Mouse (Mus musculus): ENCODE measurements around the gene Trpm3. TPM values are rescaled to one million over a fixed set of nuclear protein-coding genes. Genes with fewer than 3 reads are reported as not detected.

Trpm3 gene
- polyA plus RNA-seq, 1 experiment from 2014 or later = 4.5 TPM

DNA sequence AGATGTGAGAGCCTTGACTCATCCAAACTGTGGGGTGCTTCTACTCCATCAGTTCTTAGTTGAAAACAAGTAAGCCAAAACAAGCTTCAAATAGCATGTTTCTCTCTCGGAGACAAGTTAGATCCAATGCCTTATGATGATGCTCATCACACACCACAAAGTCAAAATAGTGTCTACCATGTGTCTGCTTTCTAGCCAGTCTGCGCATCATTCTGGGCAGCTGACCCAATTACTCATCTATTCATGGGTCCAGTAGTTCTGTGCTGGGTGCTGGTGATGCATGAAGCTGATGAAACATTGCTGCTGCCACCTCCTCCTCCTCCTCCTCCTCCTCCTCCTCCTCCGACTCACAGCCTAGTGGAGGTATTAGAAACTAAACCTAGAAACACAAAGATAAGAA lies 813.6 kb downstream of the Trpm3 start:
- Histone ChIP-seq H3K4me1 (no peaks in the 10 kb centered on the region), H3K27me3 (no peaks in the 10 kb centered on the region), H3K9me3 (no peaks in the 10 kb centered on the region), H3K9ac (no peak overlapping the region), H3K36me3 (no peaks in the 10 kb centered on the region), H3K4me2 (no peak overlapping the region), H3K4me3 (no peak overlapping the region), H3K27ac (no peak overlapping the region)
- no peak for ATAC-seq (ENCODE audit: insufficient number of reproducible peaks, low FRiP score, low TSS enrichment, low read depth)
- WGBS = 93% methylated on average over 3 of the region's 3 CpGs

DNA sequence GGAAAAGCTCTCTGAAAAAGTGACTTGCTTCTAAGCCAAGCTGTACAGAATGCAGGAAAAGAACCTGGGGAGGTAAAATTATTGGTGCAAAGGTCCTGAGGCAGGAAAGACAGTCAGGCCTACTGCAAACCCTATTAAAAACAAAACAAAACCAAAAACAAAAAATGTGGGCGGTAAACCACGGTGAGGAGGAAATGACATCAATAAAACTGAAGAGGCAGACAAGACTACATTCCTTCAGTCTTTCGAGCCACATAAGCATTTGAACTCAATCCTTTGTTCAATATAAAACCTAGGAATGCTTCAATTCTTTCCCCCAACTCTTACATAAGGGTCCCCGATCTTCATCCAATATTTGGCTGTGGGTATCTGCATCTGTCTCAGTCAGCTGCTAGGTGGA lies 814.3 kb downstream of the Trpm3 start:
- no peaks in the 10 kb centered on the region for H3K36me3 ChIP-seq
- ATAC-seq (ENCODE audit: insufficient number of reproducible peaks, low FRiP score, low TSS enrichment, low read depth) = no peak
- no peaks in the 10 kb centered on the region for H3K4me1 ChIP-seq
- H3K27ac ChIP-seq = no peak overlapping the region
- no peaks in the 10 kb centered on the region for H3K9me3 ChIP-seq
- H3K4me2 ChIP-seq = no peak overlapping the region
- no peak overlapping the region for H3K4me3 ChIP-seq
- H3K9ac ChIP-seq = no peak overlapping the region
- no peaks in the 10 kb centered on the region for H3K27me3 ChIP-seq
- WGBS = 63% methylated on average over 4 of the region's 4 CpGs

DNA sequence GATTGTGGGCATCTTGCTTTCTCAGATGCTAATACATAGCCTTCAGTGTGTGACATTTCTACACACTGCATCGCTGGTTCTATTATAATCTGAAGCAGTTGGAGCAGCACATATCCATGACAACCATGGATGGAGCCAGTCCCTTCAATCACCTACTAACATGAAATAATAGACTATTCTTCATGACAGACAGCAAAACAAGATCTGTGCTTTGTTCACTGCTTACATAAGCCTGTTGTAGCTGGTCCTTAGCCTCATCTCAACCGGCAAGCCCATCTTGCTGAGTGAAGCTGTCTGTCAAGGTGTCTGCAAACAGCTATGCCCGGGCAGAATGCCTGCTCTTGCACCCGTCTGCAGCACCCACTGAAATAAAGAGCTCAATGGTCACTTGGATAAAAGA lies 819.6 kb downstream of the Trpm3 start:
- WGBS = 81% methylated on average over 4 of the region's 4 CpGs
- no peak overlapping the region for H3K4me2 ChIP-seq
- no peaks in the 10 kb centered on the region for H3K36me3 ChIP-seq
- ATAC-seq (ENCODE audit: insufficient number of reproducible peaks, low FRiP score, low TSS enrichment, low read depth) = no peak
- no peaks in the 10 kb centered on the region for H3K9me3 ChIP-seq
- no peak overlapping the region for H3K9ac ChIP-seq
- H3K27me3 ChIP-seq = no peaks in the 10 kb centered on the region
- no peak overlapping the region for H3K27ac ChIP-seq
- H3K4me1 ChIP-seq = 0 out of 2 replicates have a peak, but pooled peaks cover 3% of the 10 kb centered on the region
- no peak overlapping the region for H3K4me3 ChIP-seq

DNA sequence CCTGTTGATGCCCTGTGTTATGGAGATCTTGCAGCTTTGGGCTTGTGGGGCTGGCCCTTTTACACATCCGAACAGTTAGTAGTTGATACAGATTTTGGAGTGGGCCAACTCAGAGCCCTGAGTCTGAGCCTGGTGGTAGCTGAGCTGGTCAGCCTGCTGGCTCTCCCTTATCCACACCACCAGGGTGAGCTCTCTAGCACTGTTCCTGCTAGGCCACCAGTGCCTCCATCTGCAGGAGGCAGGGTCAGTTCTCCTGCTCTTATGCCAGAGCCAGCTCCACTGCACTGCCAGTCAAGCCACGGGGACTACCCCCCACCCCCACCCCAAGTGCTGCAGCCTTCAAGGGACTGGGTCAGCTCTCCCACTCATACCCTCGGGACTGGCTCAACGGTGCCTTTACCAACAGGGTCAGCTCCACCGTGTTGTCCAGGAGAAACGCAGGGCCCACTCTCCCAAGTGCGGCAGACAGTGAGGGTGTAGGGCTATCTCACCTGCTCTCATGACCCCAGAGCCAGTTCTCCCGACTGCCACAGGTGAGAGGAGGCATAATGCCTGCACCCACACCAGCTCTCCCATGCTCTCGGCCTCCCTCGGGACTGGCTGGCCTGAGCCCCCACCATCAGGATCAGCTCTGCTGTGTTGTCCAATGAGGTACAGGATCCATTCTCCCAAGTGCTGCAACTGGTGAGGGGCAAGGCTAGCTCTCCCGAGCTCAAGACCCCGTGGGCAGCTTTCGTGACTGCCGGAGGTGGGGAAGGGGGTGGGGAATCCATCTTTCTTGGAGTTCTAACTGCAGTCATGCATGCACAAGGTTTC lies 821.8 kb downstream of the Trpm3 start:
- no peak overlapping the region for H3K4me2 ChIP-seq
- no peaks in the 10 kb centered on the region for H3K27me3 ChIP-seq
- 0 out of 2 replicates have a peak, but pooled peaks cover 3% of the 10 kb centered on the region for H3K4me1 ChIP-seq
- no peak for ATAC-seq (ENCODE audit: insufficient number of reproducible peaks, low FRiP score, low TSS enrichment, low read depth)
- WGBS = 80% methylated on average over 14 of the region's 14 CpGs
- H3K4me3 ChIP-seq = no peak overlapping the region
- H3K9ac ChIP-seq = no peak overlapping the region
- H3K9me3 ChIP-seq = no peaks in the 10 kb centered on the region
- H3K36me3 ChIP-seq = no peaks in the 10 kb centered on the region
- H3K27ac ChIP-seq = no peak overlapping the region

DNA sequence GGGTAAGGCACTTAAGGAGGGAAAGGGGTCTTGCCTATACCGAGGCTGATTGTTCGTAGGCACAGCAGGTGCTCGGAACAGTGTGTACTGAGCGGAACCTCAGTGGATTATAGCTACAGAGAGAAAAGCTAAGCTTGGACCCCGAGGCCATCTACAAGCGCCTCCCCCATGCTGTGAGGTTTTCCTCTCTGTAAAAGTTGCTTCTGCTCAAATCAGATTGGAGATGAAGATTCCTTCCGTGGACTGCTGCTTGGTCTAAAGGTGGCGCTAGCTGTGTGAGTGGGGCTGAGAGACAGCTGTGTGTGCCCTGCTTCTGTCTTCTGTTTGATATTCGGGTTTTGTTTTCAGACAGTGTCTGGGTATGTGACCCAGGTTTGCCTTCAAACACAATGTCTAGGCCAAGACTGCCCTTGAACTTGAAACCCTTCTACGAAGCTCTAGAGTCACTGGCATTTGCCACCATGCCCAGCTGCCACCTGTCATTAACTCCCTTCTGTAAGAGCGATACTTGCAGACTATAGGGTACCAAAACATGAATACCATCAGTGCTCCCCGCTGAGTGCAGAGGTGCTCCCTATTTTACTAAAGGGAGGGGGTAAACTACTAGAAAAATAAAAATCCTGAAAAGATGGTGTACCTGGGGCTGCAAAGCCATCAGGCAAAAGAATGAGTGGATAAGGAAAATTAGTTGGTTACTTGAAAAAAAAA lies 823.3 kb downstream of the Trpm3 start:
- Histone ChIP-seq H3K4me2 (no peak overlapping the region), H3K9me3 (no peaks in the 10 kb centered on the region), H3K9ac (no peak overlapping the region), H3K36me3 (no peaks in the 10 kb centered on the region), H3K4me3 (no peak overlapping the region), H3K4me1 (0 out of 2 replicates have a peak, but pooled peaks cover 3% of the 10 kb centered on the region), H3K27ac (no peak overlapping the region), H3K27me3 (no peaks in the 10 kb centered on the region)
- 63% methylated on average over 12 of the region's 12 CpGs for WGBS
- ATAC-seq (ENCODE audit: insufficient number of reproducible peaks, low FRiP score, low TSS enrichment, low read depth) = no peak

DNA sequence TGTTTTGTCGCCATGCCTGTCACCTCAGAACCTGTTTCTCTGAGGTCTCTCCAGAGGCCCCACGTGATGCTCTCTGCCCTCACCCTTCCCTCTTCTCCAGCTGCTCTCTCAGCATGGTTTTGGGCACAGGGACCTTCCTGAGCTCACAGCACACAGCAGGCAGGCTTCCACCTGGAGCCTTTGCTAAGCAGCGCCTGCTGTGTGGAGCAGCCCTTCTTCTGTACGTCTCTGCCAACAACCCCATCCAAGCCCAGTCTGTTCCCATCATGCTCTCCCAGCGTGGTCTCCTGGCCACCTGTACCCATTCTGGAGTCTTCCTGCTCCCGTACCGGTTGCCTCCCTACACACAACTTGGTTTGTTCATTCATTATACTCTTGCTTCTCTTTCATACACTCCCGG lies 823.9 kb downstream of the Trpm3 start:
- Histone ChIP-seq H3K27ac (no peak overlapping the region), H3K36me3 (no peaks in the 10 kb centered on the region), H3K4me3 (no peak overlapping the region), H3K4me1 (0 out of 2 replicates have a peak, but pooled peaks cover 3% of the 10 kb centered on the region), H3K27me3 (no peaks in the 10 kb centered on the region), H3K9ac (no peak overlapping the region), H3K4me2 (no peak overlapping the region), H3K9me3 (no peaks in the 10 kb centered on the region)
- no peak for ATAC-seq (ENCODE audit: insufficient number of reproducible peaks, low FRiP score, low TSS enrichment, low read depth)
- WGBS = 54% methylated on average over 8 of the region's 8 CpGs

DNA sequence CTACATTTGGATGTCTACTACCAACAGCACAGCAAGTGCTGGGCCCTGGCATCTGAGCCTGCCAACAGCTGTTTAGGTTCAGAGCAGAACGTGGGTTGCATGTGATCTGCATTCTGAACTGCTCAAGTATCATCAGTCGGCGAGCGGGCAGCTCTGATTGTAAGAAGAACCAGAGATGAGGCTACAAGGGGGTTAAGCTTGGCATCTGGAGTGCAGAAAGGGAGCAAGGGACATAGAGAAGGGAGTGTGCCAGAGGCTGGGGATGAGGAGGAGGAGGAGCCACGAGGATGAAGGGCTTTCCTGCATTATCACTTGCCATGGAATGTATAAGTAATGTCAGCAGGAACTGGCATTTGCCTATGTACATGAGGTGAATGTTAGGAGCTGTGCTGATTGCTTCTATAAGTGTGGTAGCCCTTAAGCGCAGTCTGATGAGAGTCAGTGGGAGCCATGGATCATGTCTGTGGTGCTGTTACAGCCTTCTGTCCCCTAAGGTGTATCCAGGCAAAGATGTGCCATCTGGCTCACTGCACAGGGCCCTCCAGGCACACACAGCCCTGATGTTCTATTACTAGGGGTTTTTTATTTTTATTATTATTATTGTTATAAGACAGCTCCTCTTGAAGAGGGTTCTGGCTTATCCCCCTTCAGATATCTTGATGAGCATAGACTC lies 825.0 kb downstream of the Trpm3 start:
- Histone ChIP-seq H3K4me2 (no peak overlapping the region), H3K4me1 (0 out of 2 replicates have a peak, but pooled peaks cover 3% of the 10 kb centered on the region), H3K4me3 (no peak overlapping the region), H3K27me3 (no peaks in the 10 kb centered on the region), H3K9me3 (no peaks in the 10 kb centered on the region), H3K9ac (no peak overlapping the region), H3K36me3 (no peaks in the 10 kb centered on the region), H3K27ac (no peak overlapping the region)
- ATAC-seq (ENCODE audit: insufficient number of reproducible peaks, low FRiP score, low TSS enrichment, low read depth) = no peak
- 83% methylated on average over 6 of the region's 6 CpGs for WGBS

DNA sequence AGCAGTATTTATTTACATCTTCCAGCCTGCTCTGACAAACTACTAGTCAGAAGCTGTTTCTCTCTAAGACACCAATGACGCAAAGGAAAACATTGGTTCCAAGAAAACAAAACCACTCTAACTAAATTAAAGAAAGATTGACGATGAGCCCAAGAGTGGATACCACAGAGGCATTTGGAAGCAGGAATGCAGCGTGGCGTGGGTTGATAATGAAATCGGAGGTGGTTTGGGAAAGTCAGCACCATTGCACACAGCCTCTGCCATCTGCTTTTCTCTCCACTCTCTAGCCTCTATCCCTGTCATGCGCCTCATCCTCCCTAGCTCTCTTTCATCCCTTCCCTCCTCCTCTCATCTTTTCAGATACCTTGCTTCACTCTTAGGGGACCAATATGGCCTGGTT lies 826.6 kb downstream of the Trpm3 start:
- no peaks in the 10 kb centered on the region for H3K9me3 ChIP-seq
- H3K4me3 ChIP-seq = no peak overlapping the region
- WGBS = 76% methylated on average over 6 of the region's 6 CpGs
- no peak overlapping the region for H3K9ac ChIP-seq
- 0 out of 2 replicates have a peak, but pooled peaks cover 3% of the 10 kb centered on the region for H3K4me1 ChIP-seq
- H3K36me3 ChIP-seq = no peaks in the 10 kb centered on the region
- no peak overlapping the region for H3K27ac ChIP-seq
- ATAC-seq (ENCODE audit: insufficient number of reproducible peaks, low FRiP score, low TSS enrichment, low read depth) = no peak
- H3K4me2 ChIP-seq = no peak overlapping the region
- no peaks in the 10 kb centered on the region for H3K27me3 ChIP-seq

DNA sequence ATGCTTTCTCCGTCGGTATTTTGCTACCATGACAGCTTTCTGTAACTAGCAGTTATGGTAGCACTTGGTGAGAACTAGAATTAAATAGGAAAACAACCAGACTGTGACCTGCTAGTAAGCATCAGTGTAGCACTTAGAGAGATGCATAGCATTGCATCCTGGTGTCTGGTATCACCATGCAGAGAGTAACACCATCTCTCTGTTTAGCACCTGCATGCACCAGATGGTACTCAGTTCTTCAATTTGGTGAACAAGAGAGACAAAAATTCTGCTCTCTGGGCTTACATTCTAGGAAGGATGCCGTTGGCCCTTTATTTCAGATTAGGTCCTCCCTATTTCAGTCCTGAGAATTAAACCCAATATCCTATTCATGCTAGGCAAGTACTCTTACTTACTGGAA lies 834.4 kb downstream of the Trpm3 start:
- Histone ChIP-seq H3K27me3 (no peaks in the 10 kb centered on the region), H3K9ac (no peak overlapping the region), H3K27ac (no peak overlapping the region), H3K36me3 (no peaks in the 10 kb centered on the region), H3K4me1 (no peaks in the 10 kb centered on the region), H3K4me3 (no peak overlapping the region), H3K4me2 (no peak overlapping the region), H3K9me3 (no peaks in the 10 kb centered on the region)
- ATAC-seq (ENCODE audit: insufficient number of reproducible peaks, low FRiP score, low TSS enrichment, low read depth) = no peak
- WGBS = 83% methylated on average over 3 of the region's 3 CpGs

DNA sequence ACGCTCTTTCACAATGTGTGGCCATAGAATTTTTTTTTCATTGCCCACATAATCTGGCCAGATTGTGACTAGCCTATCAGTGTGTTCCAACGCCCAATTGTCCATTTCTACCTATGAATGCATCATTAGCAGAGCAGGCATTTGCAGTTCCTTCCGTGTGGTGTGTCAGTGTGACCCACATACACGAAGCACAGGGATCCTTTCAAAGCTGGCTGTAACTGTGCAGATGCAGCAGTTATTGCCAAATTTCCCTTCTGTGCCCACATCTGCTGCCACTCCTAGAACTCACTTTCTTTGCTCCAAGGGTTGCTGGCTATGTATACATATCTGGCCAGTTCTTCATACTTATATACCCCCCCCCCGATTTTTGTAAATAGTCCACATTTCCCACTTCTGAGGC lies 834.9 kb downstream of the Trpm3 start:
- Histone ChIP-seq H3K4me3 (no peak overlapping the region), H3K9me3 (no peaks in the 10 kb centered on the region), H3K27me3 (no peaks in the 10 kb centered on the region), H3K36me3 (no peaks in the 10 kb centered on the region), H3K9ac (no peak overlapping the region), H3K4me2 (no peak overlapping the region), H3K4me1 (no peaks in the 10 kb centered on the region), H3K27ac (no peak overlapping the region)
- no peak for ATAC-seq (ENCODE audit: insufficient number of reproducible peaks, low FRiP score, low TSS enrichment, low read depth)
- WGBS = 85% methylated on average over 5 of the region's 5 CpGs

DNA sequence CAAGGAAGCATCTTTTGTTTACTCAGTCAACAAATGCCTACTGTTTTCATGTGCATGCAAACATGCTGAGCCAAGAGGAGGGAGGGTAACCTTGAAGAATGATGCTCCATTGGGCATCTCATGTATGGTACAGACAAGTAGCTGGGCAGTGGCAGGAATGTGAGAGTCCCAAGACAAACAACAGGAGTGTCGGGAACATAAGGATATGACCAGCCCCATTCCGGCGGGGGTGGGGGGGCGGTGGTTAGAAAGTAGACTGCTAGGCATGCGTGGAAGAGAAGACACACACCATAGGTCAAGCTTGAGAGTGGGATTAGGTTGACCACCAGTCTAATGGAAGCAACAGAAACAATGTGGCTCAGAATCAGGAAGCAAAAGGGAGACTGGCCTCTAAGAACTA lies 837.0 kb downstream of the Trpm3 start:
- H3K9me3 ChIP-seq = no peaks in the 10 kb centered on the region
- ATAC-seq (ENCODE audit: insufficient number of reproducible peaks, low FRiP score, low TSS enrichment, low read depth) = no peak
- H3K9ac ChIP-seq = no peak overlapping the region
- H3K4me3 ChIP-seq = no peak overlapping the region
- no peaks in the 10 kb centered on the region for H3K36me3 ChIP-seq
- no peak overlapping the region for H3K4me2 ChIP-seq
- H3K27ac ChIP-seq = no peak overlapping the region
- H3K4me1 ChIP-seq = no peaks in the 10 kb centered on the region
- no peaks in the 10 kb centered on the region for H3K27me3 ChIP-seq
- 83% methylated on average over 5 of the region's 5 CpGs for WGBS

DNA sequence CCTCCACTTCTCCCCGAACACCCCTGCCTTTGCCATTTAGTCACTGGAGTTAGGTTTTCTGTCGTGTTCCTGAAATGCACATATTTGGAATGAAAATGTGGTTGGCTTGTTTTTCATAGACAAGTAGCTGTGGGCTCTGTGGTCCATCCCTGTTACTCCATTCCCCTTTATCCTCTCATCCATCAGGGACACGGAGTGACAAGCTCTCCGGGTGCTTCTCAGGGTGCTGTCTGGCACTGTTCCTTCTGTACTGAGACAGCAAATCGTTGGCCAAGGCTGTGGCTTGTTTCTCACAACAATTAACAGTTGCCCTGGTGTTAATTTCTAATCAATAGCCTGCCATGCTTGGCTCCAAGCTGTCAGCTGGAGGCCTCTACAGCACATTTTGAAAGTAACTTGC lies 838.7 kb downstream of the Trpm3 start:
- no peaks in the 10 kb centered on the region for H3K27me3 ChIP-seq
- no peak overlapping the region for H3K27ac ChIP-seq
- no peak overlapping the region for H3K4me3 ChIP-seq
- ATAC-seq (ENCODE audit: insufficient number of reproducible peaks, low FRiP score, low TSS enrichment, low read depth) = no peak
- no peaks in the 10 kb centered on the region for H3K4me1 ChIP-seq
- 66% methylated on average over 5 of the region's 5 CpGs for WGBS
- no peak overlapping the region for H3K4me2 ChIP-seq
- H3K36me3 ChIP-seq = no peaks in the 10 kb centered on the region
- no peak overlapping the region for H3K9ac ChIP-seq
- no peaks in the 10 kb centered on the region for H3K9me3 ChIP-seq
